Mouse (Mus musculus) spleen, adult 2 months (tissue): ENCODE data around the gene Ctcfl. TPM values are rescaled to one million over a fixed set of nuclear protein-coding genes. Genes with fewer than 3 reads are reported as not detected.

Source experiments
- DNase-seq, 2 experiments: peaks; one replicate each; pipeline versions ENCODE4 v3.0.0 to v3.0.0-alpha.2; 2012 to 2021; ENCODE audit warnings: low spot score in 2 of 2, low read depth in 1 of 2
- H3K27ac ChIP-seq: fragments of 200-500 bp; 2 replicates; pipeline ENCODE4 v1.5.1; 2012; ENCODE audit warnings: low read length, inconsistent platforms; ENCODE audit not compliant: insufficient read depth
- H3K27me3 ChIP-seq: fragments of 200-500 bp; 2 replicates; pipeline ENCODE4 v1.6.1; 2012; ENCODE audit warnings: mild to moderate bottlenecking, moderate library complexity, low read length, inconsistent platforms; ENCODE audit not compliant: control insufficient read depth, insufficient read depth
- H3K36me3 ChIP-seq: fragments of 200-500 bp; 2 replicates; pipeline ENCODE4 v1.6.1; 2012; ENCODE audit warnings: mild to moderate bottlenecking, low read length, inconsistent platforms; ENCODE audit not compliant: control insufficient read depth, insufficient read depth
- H3K4me1 ChIP-seq: fragments of 200-500 bp; 2 replicates; pipeline ENCODE4 v1.6.1; 2011; ENCODE audit warnings: inconsistent platforms; ENCODE audit not compliant: control insufficient read depth, insufficient read depth, insufficient read length
- H3K4me3 ChIP-seq: fragments of 200-500 bp; 2 replicates; pipeline ENCODE4 v1.5.1; 2011; ENCODE audit warnings: mild to moderate bottlenecking, inconsistent platforms; ENCODE audit not compliant: insufficient read depth, insufficient read length; ENCODE audit errors: extremely low read depth
- CTCF ChIP-seq: fragments of 200-500 bp; IDR thresholded peaks from 2 replicates; pipeline ENCODE4 v1.5.1; 2011; ENCODE audit warnings: mild to moderate bottlenecking, inconsistent platforms; ENCODE audit not compliant: insufficient read depth, insufficient read length, insufficient replicate concordance; ENCODE audit errors: extremely low read depth
- POLR2A ChIP-seq: fragments of 200-500 bp; IDR thresholded peaks from 2 replicates; pipeline ENCODE4 v1.6.1; 2011; ENCODE audit warnings: low read depth, low read length, inconsistent platforms
- WGBS: fragments of 180-500 bp; shearing (Covaris S2); methylation state at CpG from one replicate; pipeline ENCODE4 v1.1.7; 2018; 5-methylcytosine and 5-hydroxymethylcytosine counted together
- polyA plus RNA-seq: library from polyadenylated mRNA; depleted of rRNA; stranded (reverse); fragments of >200 nt; gene quantifications from 2 replicates; pipeline ENCODE4 v1.2.3, GENCODE M21; 2012

Gene Ctcfl
- polyA plus RNA-seq, 1 experiment = not detected

DNA sequence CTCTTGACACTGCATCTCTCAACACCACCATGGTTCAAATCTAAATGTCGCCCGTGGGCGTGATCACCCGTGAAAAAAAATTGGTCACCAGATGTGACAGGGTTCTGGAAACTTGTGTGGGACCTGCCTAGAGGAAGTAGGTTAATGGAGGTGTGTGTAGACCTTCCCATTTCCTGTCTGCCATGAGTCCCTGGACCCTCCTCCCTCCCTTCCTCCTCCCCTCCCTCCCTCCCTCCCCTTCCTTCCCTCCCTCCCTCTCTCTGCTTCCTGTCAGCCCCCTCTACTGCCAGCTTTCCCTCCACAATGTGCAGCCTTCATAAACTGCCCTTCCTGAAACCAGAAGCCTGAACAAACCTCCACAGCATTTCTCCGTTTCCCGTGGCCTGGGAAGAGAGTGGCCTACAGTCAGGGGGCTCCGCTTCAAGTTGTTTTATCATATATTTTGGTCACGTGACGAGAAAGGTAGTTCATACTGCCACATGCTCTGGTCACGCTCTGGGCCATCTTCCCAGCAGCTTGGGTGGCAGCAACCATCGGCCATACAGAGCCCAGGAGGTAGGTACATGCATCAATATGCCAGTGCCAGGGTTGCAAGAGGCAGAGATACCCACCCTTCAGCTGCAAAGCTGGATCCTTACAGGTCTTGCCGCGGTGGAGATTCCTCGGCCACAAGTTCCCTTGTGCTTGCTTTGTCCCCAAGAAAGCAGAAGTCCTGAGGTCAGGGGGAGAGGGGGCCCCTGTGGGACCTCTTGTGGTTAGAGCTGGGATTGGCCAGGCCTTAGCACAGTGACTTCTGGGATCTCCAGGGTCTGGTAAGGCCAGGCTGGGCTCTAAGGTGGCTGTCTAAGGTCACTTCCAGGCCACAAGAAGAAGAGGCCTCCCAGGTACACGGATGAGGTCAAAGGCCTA, 57.6 kb downstream of the Ctcfl start:
- 10% methylated on average over 15 of the region's 15 CpGs for WGBS
- Histone ChIP-seq H3K4me1 (peaks cover 42% of the 10 kb centered on the region), H3K4me3 (peak overlapping the region; percentile 24; the same call in 1 of the 2 replicates), H3K27me3 (no peaks in the 10 kb centered on the region), H3K27ac (peak overlapping the region; percentile 75), H3K36me3 (no peaks in the 10 kb centered on the region)
- TF ChIP-seq POLR2A = no peak
- TF ChIP-seq CTCF = peak; percentile 7; the same call in 1 of the 2 replicates
- peak; percentile 55 to 66 for DNase-seq

DNA sequence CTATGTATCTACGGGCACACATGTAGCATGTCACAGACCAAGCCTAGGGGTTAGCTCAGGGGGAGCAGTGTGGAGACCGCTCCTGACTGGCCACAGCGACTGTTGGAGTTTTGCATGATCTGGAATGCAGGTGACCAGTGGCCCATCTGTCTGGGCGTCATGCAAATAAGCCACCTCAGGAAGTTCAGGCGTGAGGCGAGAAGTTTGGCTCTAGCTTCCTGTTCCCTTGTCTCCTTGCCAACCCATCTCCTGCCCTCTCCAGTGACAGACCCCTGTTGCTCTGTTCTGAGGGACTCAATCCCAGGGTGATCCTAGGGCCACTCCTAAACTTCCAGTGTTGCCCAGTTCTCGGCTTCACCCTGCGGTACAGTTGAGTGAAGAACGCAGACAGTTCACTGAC, 58.9 kb downstream of the Ctcfl start:
- WGBS = 38% methylated on average over 9 of the region's 9 CpGs
- H3K27ac ChIP-seq = peak overlapping the region; percentile 75
- TF ChIP-seq POLR2A (no peak), CTCF (no peak)
- no peaks in the 10 kb centered on the region for H3K36me3 ChIP-seq
- no peaks in the 10 kb centered on the region for H3K27me3 ChIP-seq
- no peak for DNase-seq
- H3K4me1 ChIP-seq = peaks cover 52% of the 10 kb centered on the region
- no peak overlapping the region for H3K4me3 ChIP-seq

- DNase-seq = no peak
- WGBS = 62% methylated on average over 11 of the region's 11 CpGs
- Histone ChIP-seq H3K27me3 (no peaks in the 10 kb centered on the region), H3K27ac (no peak overlapping the region), H3K4me3 (no peak overlapping the region), H3K36me3 (no peaks in the 10 kb centered on the region), H3K4me1 (peaks cover 65% of the 10 kb centered on the region)
- TF ChIP-seq POLR2A (no peak), CTCF (no peak)
Observed at GRCm38 (mm10) chr2:173058263-173058662, 61.1 kb downstream of the Ctcfl start.

GRCm38 (mm10) chr2:173057623-173058022, 61.7 kb downstream of the Ctcfl start:
- TF ChIP-seq CTCF (no peak), POLR2A (no peak)
- Histone ChIP-seq H3K36me3 (no peaks in the 10 kb centered on the region), H3K4me3 (no peak overlapping the region), H3K27ac (no peak overlapping the region), H3K27me3 (no peaks in the 10 kb centered on the region), H3K4me1 (peaks cover 68% of the 10 kb centered on the region)
- no peak for DNase-seq
- 59% methylated on average over 10 of the region's 10 CpGs for WGBS

- Histone ChIP-seq H3K36me3 (no peaks in the 10 kb centered on the region), H3K27ac (peak overlapping the region; percentile 6; the same call in 1 of the 2 replicates), H3K4me3 (no peak overlapping the region), H3K4me1 (peaks cover 61% of the 10 kb centered on the region), H3K27me3 (no peaks in the 10 kb centered on the region)
- TF ChIP-seq CTCF (no peak), POLR2A (no peak)
- 57% methylated on average over 10 of the region's 11 CpGs for WGBS
- peak in 1 of 2 experiments; percentile 4 for DNase-seq
Observed at GRCm38 (mm10) chr2:173056882-173057315, 62.4 kb downstream of the Ctcfl start.

- H3K4me1 ChIP-seq = peaks cover 58% of the 10 kb centered on the region
- H3K4me3 ChIP-seq = no peak overlapping the region
- no peaks in the 10 kb centered on the region for H3K36me3 ChIP-seq
- DNase-seq = peak in 1 of 2 experiments; percentile 12
- TF ChIP-seq CTCF = no peak
- TF ChIP-seq POLR2A = no peak
- WGBS = 28% methylated on average over 10 of the region's 10 CpGs
- H3K27ac ChIP-seq = 0 out of 2 replicates have a peak overlapping the region, but pooled peaks have one; percentile 7
- no peaks in the 10 kb centered on the region for H3K27me3 ChIP-seq
Observed at GRCm38 (mm10) chr2:173056303-173056881, 62.9 kb downstream of the Ctcfl start.

GRCm38 (mm10) chr2:173053846-173054245, 65.5 kb downstream of the Ctcfl start:
- H3K27me3 ChIP-seq = no peaks in the 10 kb centered on the region
- WGBS = 19% methylated on average over 6 of the region's 6 CpGs
- no peak for TF ChIP-seq CTCF
- TF ChIP-seq POLR2A = no peak
- H3K4me1 ChIP-seq = peaks cover 63% of the 10 kb centered on the region; the same call in 1 of the 2 replicates
- no peak overlapping the region for H3K4me3 ChIP-seq
- peak; percentile 63 to 72 for DNase-seq
- H3K36me3 ChIP-seq = no peaks in the 10 kb centered on the region
- H3K27ac ChIP-seq = peak overlapping the region; percentile 75
